14 mouse cellular contexts compared by ENCODE assay signal in genomic region chr19:44023066-44023465, GRCm38 (mm10). TPM values are rescaled to one million over a fixed set of nuclear protein-coding genes. Genes with fewer than 3 reads are reported as not detected.
A peak's percentile ranks its signal among the peaks of the same experiment; 100 is the strongest.
DNase-seq lines count a peak whose midpoint lies in the region; ATAC-seq and TF ChIP-seq lines count a peak whose summit lies in the region.
"Had no signal": no experiment of that assay in that cellular context is flagged by ENCODE, and none has a peak within 500 bp of the region (broad histone marks: within the 10 kb centered on the region; RNA-seq: fewer than 3 reads in every experiment).

No protein-coding gene starts in this region.

- no peak for ATAC-seq in lung, postnatal 0 days

- H3K36me3 ChIP-seq in lung, postnatal 0 days (ENCODE audit: insufficient read depth, low read length): no peaks in the 10 kb centered on the region
- H3K36me3 ChIP-seq: limb, embryonic 12.5 days; neural tube, embryonic 13.5 days had no signal

- no peak for TF ChIP-seq POLR2A in lung, adult 2 months (IDR thresholded peaks at IDR 0.05; ENCODE audit: borderline replicate concordance, extremely low read depth, low read depth, low read length)

- no peaks in the 10 kb centered on the region for H3K9me3 ChIP-seq in lung, postnatal 0 days (ENCODE audit: low read length)
- H3K9me3 ChIP-seq: limb, embryonic 12.5 days; neural tube, embryonic 13.5 days had no signal

- no peak overlapping the region for H3K4me2 ChIP-seq in lung, postnatal 0 days (replicated peaks; ENCODE audit: low read depth, low read length)
- H3K4me2 ChIP-seq: limb, embryonic 12.5 days; neural tube, embryonic 13.5 days had no signal

- H3K4me3 ChIP-seq in lung, postnatal 0 days (ENCODE audit: low read depth, low read length): no peak overlapping the region
- H3K4me3 ChIP-seq in lung, adult 2 months (replicated peaks; ENCODE audit: extremely low read depth, low read depth, low read length): no peak overlapping the region
- H3K4me3 ChIP-seq: limb, embryonic 12.5 days; megakaryocyte, embryonic 14.5 days; neural tube, embryonic 13.5 days had no signal

- no peaks in the 10 kb centered on the region for H3K4me1 ChIP-seq in lung, postnatal 0 days (ENCODE audit: insufficient read depth, low read depth, low read length)
- 0 out of 2 replicates have a peak, but pooled peaks cover 3% of the 10 kb centered on the region for H3K4me1 ChIP-seq in lung, adult 2 months (ENCODE audit: control insufficient read depth, insufficient read depth, low read length)
- H3K4me1 ChIP-seq: limb, embryonic 12.5 days; megakaryocyte, embryonic 14.5 days; neural tube, embryonic 13.5 days had no signal

- no peak overlapping the region for H3K9ac ChIP-seq in lung, postnatal 0 days (replicated peaks; ENCODE audit: low read depth)
- H3K9ac ChIP-seq: limb, embryonic 12.5 days; neural tube, embryonic 13.5 days had no signal

- 68% methylated on average over 5 of the region's 5 CpGs for WGBS in lung, postnatal 0 days
- WGBS in lung, adult 2 months: 68% methylated on average over 5 of the region's 5 CpGs

- H3K27me3 ChIP-seq in lung, postnatal 0 days (replicated peaks; ENCODE audit: insufficient read depth, low read length): no peaks in the 10 kb centered on the region
- H3K27me3 ChIP-seq: limb, embryonic 12.5 days; neural tube, embryonic 13.5 days had no signal

- no peak overlapping the region for H3K27ac ChIP-seq in lung, postnatal 0 days (ENCODE audit: low read length)
- H3K27ac ChIP-seq: limb, embryonic 12.5 days; neural tube, embryonic 13.5 days had no signal

- TF ChIP-seq EP300 in lung, postnatal 0 days (IDR thresholded peaks at IDR 0.05): no peak

- DNase-seq in heart, adult 11 months: peak; percentile 74
- DNase-seq in heart, adult 9 months (ENCODE audit: low spot score in 2 of 2): no peak
- DNase-seq in lung, postnatal 0 days (ENCODE audit: low spot score): no peak
- no peak for DNase-seq in lung, adult 2 months
- DNase-seq in c-Kit-positive CD71-positive TER-119-negative erythroid progenitor cells, embryonic 14.5 days (ENCODE audit: low read depth): peak; percentile 3
- peak; percentile 38 for DNase-seq in thymus, postnatal 14 days
- DNase-seq in adipocyte (ENCODE audit: low spot score): no peak
- no peak for DNase-seq in left cerebral cortex, adult 9 months (ENCODE audit: low spot score in 2 of 2)
- DNase-seq: kidney, adult 8-10 months; spleen, adult 18-20 months had no signal

- peak; percentile 14 for TF ChIP-seq CTCF in lung, postnatal 0 days (IDR thresholded peaks at IDR 0.05)
- no peak for TF ChIP-seq CTCF in lung, adult 2 months (IDR thresholded peaks at IDR 0.05; ENCODE audit: insufficient read depth, low read length)

RNA-seq across cellular contexts. Expression of gene Cyp2c23, which starts 5.9 kb away (rescaled TPM):
- 0.56 and 0.80 TPM in 2 replicates for polyA plus RNA-seq in lung, postnatal 0 days (2015; fragmentation: Nextera tagmentation; extraction: Ambion mirVana)
- polyA plus RNA-seq in lung, adult 2 months (2012; rRNA removed): 0.53 and 0.65 TPM in 2 replicates
- polyA plus RNA-seq: heart, embryonic 16.5 days; neural tube, embryonic 13.5 days had no signal

RNA-seq across cellular contexts. Expression of gene Cpn1, which starts 36.7 kb away (rescaled TPM):
- 5.0 and 5.1 TPM in 2 replicates for polyA plus RNA-seq in lung, postnatal 0 days (2015; fragmentation: Nextera tagmentation; extraction: Ambion mirVana)
- 4.3 and 5.0 TPM in 2 replicates for polyA plus RNA-seq in lung, adult 2 months (2012; rRNA removed)

RNA-seq across cellular contexts. Expression of gene Erlin1, which starts 46.5 kb away (rescaled TPM):
- polyA plus RNA-seq in lung, postnatal 0 days (2015; fragmentation: Nextera tagmentation; extraction: Ambion mirVana): 22.7 and 26.9 TPM in 2 replicates
- 6.5 and 7.0 TPM in 2 replicates for polyA plus RNA-seq in lung, adult 2 months (2012; rRNA removed)

Comparison
In these comparisons a context has a peak if more than half of its experiments do, and no peak if none do; other contexts are left out.
1. DNase-seq: peak in heart, adult 11 months (single experiment), c-Kit-positive CD71-positive TER-119-negative erythroid progenitor cells, embryonic 14.5 days (single experiment) and thymus, postnatal 14 days (single experiment); none in heart, adult 9 months (0 of 2), lung, postnatal 0 days (single experiment), lung, adult 2 months (single experiment), adipocyte (single experiment) and left cerebral cortex, adult 9 months (0 of 2).